Mouse (Mus musculus) kidney, embryonic 16.5 days (tissue): ENCODE data around the gene 4930519G04Rik. TPM values are rescaled to one million over a fixed set of nuclear protein-coding genes. Genes with fewer than 3 reads are reported as not detected.
"Not testable (repeated sequence)": the region's sequence is repeated elsewhere in the genome, so short reads cannot be mapped to it uniquely, and the experiment has no call there.

Experiments used
- ATAC-seq: fragments of 200-750 bp; cut with Nextera tagmentation; 2 replicates; pipeline ENCODE4 v1.8.0; 2017; ENCODE audit warnings: moderate TSS enrichment; ENCODE audit not compliant: low FRiP score, low TSS enrichment
- H3K27ac ChIP-seq: fragments of 300-500 bp; sonication (generic); 2 replicates; pipeline ENCODE4 v1.5.1; 2014; ENCODE audit warnings: low read length
- H3K27me3 ChIP-seq: fragments of 300-500 bp; sonication (generic); 2 replicates; pipeline ENCODE4 v1.6.1; 2014; ENCODE audit warnings: low read length, control low read depth, mixed read lengths; ENCODE audit not compliant: insufficient read depth
- H3K36me3 ChIP-seq: fragments of 300-500 bp; sonication (generic); 2 replicates; pipeline ENCODE4 v1.6.1; 2014; ENCODE audit warnings: low read length, control low read depth, mixed read lengths; ENCODE audit not compliant: insufficient read depth
- H3K4me1 ChIP-seq: fragments of 300-500 bp; sonication (generic); 2 replicates; pipeline ENCODE4 v1.6.1; 2014; ENCODE audit warnings: low read length, control low read depth, mixed read lengths; ENCODE audit not compliant: insufficient read depth
- H3K4me2 ChIP-seq: fragments of 300-500 bp; sonication (generic); replicated peaks from 2 replicates; pipeline ENCODE4 v1.6.1; 2014; ENCODE audit warnings: low read depth, low read length
- H3K4me3 ChIP-seq: fragments of 300-500 bp; sonication (generic); 2 replicates; pipeline ENCODE4 v1.5.1; 2014; ENCODE audit warnings: mild to moderate bottlenecking, low read length
- H3K9ac ChIP-seq: fragments of 300-500 bp; sonication (generic); replicated peaks from 2 replicates; pipeline ENCODE4 v1.6.1; 2014; ENCODE audit warnings: low read length
- H3K9me3 ChIP-seq: fragments of 300-500 bp; sonication (generic); 2 replicates; pipeline ENCODE4 v1.6.1; 2016; ENCODE audit warnings: low read length, control low read depth
- WGBS: fragments of 180-500 bp; shearing (Covaris S2); extraction: QIAGEN DNeasy Blood & Tissue Kit; methylation state at CpG from one replicate; pipeline ENCODE4 v1.1.7; 2014; 5-methylcytosine and 5-hydroxymethylcytosine counted together
- polyA plus RNA-seq: library from polyadenylated mRNA; unstranded; fragments of >200 nt; fragmentation: Nextera tagmentation; extraction: Ambion mirVana; gene quantifications from 2 replicates; pipeline ENCODE4 v1.2.1, GENCODE M21; 2015

4930519G04Rik gene
- polyA plus RNA-seq, 1 experiment from 2014 or later, result not detected

DNA sequence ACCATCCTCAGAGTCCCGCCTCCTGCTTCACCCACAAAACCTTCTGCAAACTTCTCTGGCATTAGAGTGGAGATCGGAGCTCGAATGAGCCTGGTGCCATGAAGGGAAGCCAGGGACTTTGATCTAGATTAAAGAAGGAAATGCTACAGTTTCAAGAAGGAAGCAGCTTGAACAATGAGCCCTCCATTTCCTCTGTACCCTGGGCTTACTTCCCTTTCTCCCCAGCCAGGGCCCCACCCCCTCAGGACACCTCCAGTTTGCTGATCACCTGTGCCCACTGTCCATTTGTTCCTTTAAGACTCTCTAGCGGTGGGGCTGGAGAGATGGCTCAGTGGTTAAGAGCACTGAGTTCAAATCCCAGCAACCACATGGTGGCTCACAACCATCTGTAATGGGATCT is 63.3 kb downstream of the 4930519G04Rik start:
- Histone ChIP-seq H3K27ac (no peak overlapping the region), H3K9me3 (no peaks in the 10 kb centered on the region), H3K27me3 (no peaks in the 10 kb centered on the region), H3K4me2 (no peak overlapping the region), H3K4me1 (0 out of 2 replicates have a peak, but pooled peaks cover 2% of the 10 kb centered on the region), H3K36me3 (no peaks in the 10 kb centered on the region), H3K9ac (no peak overlapping the region), H3K4me3 (no peak overlapping the region)
- no peak for ATAC-seq
- WGBS, result 74% methylated on average over 4 of the region's 4 CpGs

DNA sequence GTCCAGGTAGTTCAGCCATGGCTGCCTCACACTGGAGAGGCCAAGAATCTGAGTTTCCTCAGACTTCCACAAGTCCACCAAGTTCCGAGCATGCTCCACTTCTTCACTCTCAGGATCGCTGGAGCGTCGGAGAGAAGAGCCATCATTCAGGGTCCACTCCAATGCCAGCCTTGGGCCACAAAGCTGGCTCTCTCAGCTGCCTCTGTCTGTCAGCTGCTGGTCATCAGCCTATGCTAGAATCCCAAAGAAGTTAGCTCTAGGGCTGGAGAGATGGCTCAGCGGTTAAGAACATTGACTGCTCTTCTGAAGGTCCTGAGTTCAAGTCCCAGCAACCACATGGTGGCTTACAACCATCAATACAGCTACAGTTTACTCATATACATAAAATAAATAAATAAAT is 63.9 kb downstream of the 4930519G04Rik start:
- H3K4me1 ChIP-seq, H3K9ac ChIP-seq, H3K27ac ChIP-seq, H3K27me3 ChIP-seq, H3K4me2 ChIP-seq, ATAC-seq, H3K36me3 ChIP-seq, H3K9me3 ChIP-seq, H3K4me3 ChIP-seq: not testable (repeated sequence)
- WGBS, result 91% methylated on average over 5 of the region's 5 CpGs

GRCm38 (mm10) chr5:114921551-114922365 is 68.3 kb downstream of the 4930519G04Rik start:
- Histone ChIP-seq H3K4me2 (no peak overlapping the region), H3K27ac (no peak overlapping the region), H3K9me3 (no peaks in the 10 kb centered on the region), H3K9ac (no peak overlapping the region), H3K27me3 (no peaks in the 10 kb centered on the region), H3K4me3 (no peak overlapping the region), H3K4me1 (peaks cover 20% of the 10 kb centered on the region), H3K36me3 (no peaks in the 10 kb centered on the region)
- 67% methylated on average over 19 of the region's 19 CpGs for WGBS
- ATAC-seq, result peak; percentile 53

DNA sequence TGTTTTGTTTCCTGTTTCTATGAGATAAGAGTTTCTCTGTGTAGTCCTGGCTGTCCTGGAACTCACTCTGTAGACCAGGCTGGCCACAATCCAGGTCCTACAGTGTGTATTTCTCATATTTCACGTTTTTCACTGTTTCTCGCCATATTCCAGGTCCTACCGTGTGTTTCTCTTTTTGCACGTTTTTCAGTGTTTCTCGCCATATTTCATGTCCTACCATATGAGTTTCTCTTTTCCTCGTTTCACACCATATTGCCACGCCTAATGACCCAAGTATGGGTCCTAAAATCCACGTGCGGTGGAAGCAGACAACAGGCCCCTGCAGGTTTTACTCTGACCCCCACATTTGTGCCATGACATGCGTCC is 68.9 kb downstream of the 4930519G04Rik start:
- Histone ChIP-seq H3K27me3 (no peaks in the 10 kb centered on the region), H3K27ac (no peak overlapping the region), H3K9me3 (no peaks in the 10 kb centered on the region), H3K4me2 (no peak overlapping the region), H3K4me1 (peaks cover 22% of the 10 kb centered on the region), H3K4me3 (no peak overlapping the region), H3K36me3 (no peaks in the 10 kb centered on the region), H3K9ac (no peak overlapping the region)
- 0 out of 2 replicates have a peak, but pooled peaks have one; percentile 33 for ATAC-seq
- 56% methylated on average over 10 of the region's 10 CpGs for WGBS

- ATAC-seq, result peak; percentile 41; the same call in 1 of the 2 replicates
- Histone ChIP-seq H3K4me1 (peaks cover 22% of the 10 kb centered on the region), H3K4me3 (peak within 1 kb of the TSS; percentile 34), H3K27ac (no peak within 1 kb of the TSS), H3K9me3 (no peaks in the 10 kb centered on the region), H3K9ac (peak within 1 kb of the TSS; percentile 55), H3K4me2 (peak within 1 kb of the TSS; percentile 50), H3K27me3 (no peaks in the 10 kb centered on the region), H3K36me3 (no peaks in the 10 kb centered on the region)
- 21% methylated on average over 15 of the region's 15 CpGs for WGBS
Measured at GRCm38 (mm10) chr5:114922998-114923473, 69.6 kb downstream of the 4930519G04Rik start, which contains the start of gene Oasl1. Oasl1 (plus strand) TSS chr5:114923240.

GRCm38 (mm10) chr5:114926153-114926684 is 72.8 kb downstream of the 4930519G04Rik start:
- ATAC-seq, result no peak
- Histone ChIP-seq H3K36me3 (no peaks in the 10 kb centered on the region), H3K27ac (no peak overlapping the region), H3K27me3 (no peaks in the 10 kb centered on the region), H3K9ac (no peak overlapping the region), H3K4me2 (no peak overlapping the region), H3K4me3 (no peak overlapping the region), H3K4me1 (peaks cover 22% of the 10 kb centered on the region), H3K9me3 (no peaks in the 10 kb centered on the region)
- 64% methylated on average over 1 of the region's 1 CpGs for WGBS

- no peak overlapping the region for H3K27ac ChIP-seq
- no peak overlapping the region for H3K4me2 ChIP-seq
Measured at GRCm38 (mm10) chr5:114926753-114927152, 73.3 kb downstream of the 4930519G04Rik start.

GRCm38 (mm10) chr5:114931626-114932025 is 78.2 kb downstream of the 4930519G04Rik start:
- H3K36me3 ChIP-seq, result no peaks in the 10 kb centered on the region
- H3K9me3 ChIP-seq, result no peaks in the 10 kb centered on the region
- H3K27me3 ChIP-seq, result no peaks in the 10 kb centered on the region
- H3K4me1 ChIP-seq, result peaks cover 4% of the 10 kb centered on the region; the same call in 1 of the 2 replicates
- no peak overlapping the region for H3K27ac ChIP-seq
- no peak overlapping the region for H3K9ac ChIP-seq
- 59% methylated on average over 5 of the region's 5 CpGs for WGBS
- H3K4me3 ChIP-seq, result no peak overlapping the region
- ATAC-seq, result no peak
- H3K4me2 ChIP-seq, result no peak overlapping the region

More at GRCm38 (mm10) chr5:114926753-114927152, 73.3 kb downstream of the 4930519G04Rik start:
- H3K36me3 ChIP-seq, result no peaks in the 10 kb centered on the region
- no peaks in the 10 kb centered on the region for H3K9me3 ChIP-seq
- no peak overlapping the region for H3K9ac ChIP-seq
- H3K4me1 ChIP-seq, result peaks cover 21% of the 10 kb centered on the region
- peak; percentile 30; the same call in 1 of the 2 replicates for ATAC-seq
- WGBS, result 37% methylated on average over 9 of the region's 9 CpGs
- no peak overlapping the region for H3K4me3 ChIP-seq
- H3K27me3 ChIP-seq, result no peaks in the 10 kb centered on the region

DNA sequence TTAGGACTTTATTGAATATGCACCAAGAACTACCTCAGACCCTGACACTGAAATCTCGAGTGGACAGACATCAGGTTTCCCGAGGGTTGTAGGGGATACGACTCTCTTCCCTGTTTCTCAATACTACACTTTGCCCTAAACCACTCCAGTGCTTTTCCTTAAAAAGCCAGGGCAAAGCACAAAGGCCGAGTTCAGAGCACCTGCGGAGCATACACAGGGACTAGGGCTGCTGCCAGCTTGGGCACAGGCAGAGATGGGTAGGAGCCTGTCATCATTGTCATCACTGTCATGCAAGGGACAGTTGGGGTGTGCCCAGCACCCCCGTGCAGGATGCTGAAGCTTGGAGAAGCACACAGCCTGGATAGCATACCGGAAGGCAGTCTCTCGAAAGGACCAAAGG is 79.7 kb downstream of the 4930519G04Rik start:
- no peak overlapping the region for H3K4me2 ChIP-seq
- H3K36me3 ChIP-seq, result no peaks in the 10 kb centered on the region
- H3K27ac ChIP-seq, result no peak overlapping the region
- H3K9ac ChIP-seq, result no peak overlapping the region
- ATAC-seq, result no peak
- H3K4me1 ChIP-seq, result no peaks in the 10 kb centered on the region
- WGBS, result 82% methylated on average over 8 of the region's 8 CpGs
- no peaks in the 10 kb centered on the region for H3K9me3 ChIP-seq
- no peak overlapping the region for H3K4me3 ChIP-seq
- no peaks in the 10 kb centered on the region for H3K27me3 ChIP-seq
